Mouse (Mus musculus) cerebellum, adult 2 months (tissue): ENCODE results near the gene Synpr.

ENCODE experiments used
- CTCF ChIP-seq: fragments of 200-500 bp; IDR thresholded peaks from 2 replicates; pipeline ENCODE4 v1.5.1; 2011; ENCODE audit warnings: low read depth, mild to moderate bottlenecking, control low read depth, low read length, moderate library complexity, borderline replicate concordance; ENCODE audit not compliant: insufficient read depth
- POLR2A ChIP-seq: fragments of 200-500 bp; IDR thresholded peaks from 2 replicates; pipeline ENCODE4 v1.6.1; 2011; ENCODE audit warnings: low read length, control low read depth, borderline replicate concordance; ENCODE audit not compliant: insufficient read depth

DNA sequence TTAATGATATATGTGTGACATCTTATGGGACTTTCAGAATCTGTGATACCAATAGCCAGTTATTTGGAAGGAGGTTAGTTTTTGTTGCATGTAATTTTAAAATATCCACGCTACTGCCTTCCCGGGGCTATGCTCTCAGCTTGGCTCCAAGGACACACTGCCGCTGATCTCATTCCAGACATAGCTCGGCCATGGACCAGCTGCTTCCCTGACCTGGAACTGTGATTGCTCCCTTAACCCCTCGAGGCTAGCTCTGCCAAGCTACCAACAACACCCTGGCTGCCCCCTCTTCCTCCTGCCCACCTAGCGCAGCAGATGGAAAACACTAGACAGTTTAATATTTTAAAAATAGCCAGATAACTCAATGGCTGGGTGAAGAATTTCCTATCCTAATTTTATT, 311.7 kb downstream of the Synpr start:
- TF ChIP-seq POLR2A = no peak
- no peak for TF ChIP-seq CTCF
